ENCODE assay signal across 17 mouse cellular contexts in genomic region chr8:120998966-120999365, GRCm38 (mm10).
A peak's percentile ranks its signal among the peaks of the same experiment; 100 is the strongest.
DNase-seq lines count a peak whose midpoint lies in the region; ATAC-seq and TF ChIP-seq lines count a peak whose summit lies in the region.
"Had no signal": no experiment of that assay in that cellular context is flagged by ENCODE, and none has a peak within 500 bp of the region (broad histone marks: within the 10 kb centered on the region; RNA-seq: fewer than 3 reads in every experiment).

No protein-coding gene starts in this region.

- H3K4me1 ChIP-seq in kidney, postnatal 0 days (replicated peaks; ENCODE audit: insufficient read depth, low read length), result no peaks in the 10 kb centered on the region
- H3K4me1 ChIP-seq in lung, embryonic 16.5 days (replicated peaks; ENCODE audit: control insufficient read depth, insufficient read depth, low read length), result peaks cover 16% of the 10 kb centered on the region
- H3K4me1 ChIP-seq: liver, embryonic 15.5 days had no signal

- H3K9me3 ChIP-seq in kidney, postnatal 0 days (replicated peaks; ENCODE audit: low read length), result no peaks in the 10 kb centered on the region
- H3K9me3 ChIP-seq in lung, embryonic 16.5 days (ENCODE audit: control insufficient read depth, low read length), result no peaks in the 10 kb centered on the region
- H3K9me3 ChIP-seq: liver, embryonic 15.5 days; midbrain, embryonic 10.5 days; neural tube, embryonic 13.5 days; stomach, embryonic 15.5 days had no signal

- no peak overlapping the region for H3K9ac ChIP-seq in kidney, postnatal 0 days (ENCODE audit: low read depth, low read length)
- H3K9ac ChIP-seq in lung, embryonic 16.5 days (ENCODE audit: low read length), result no peak overlapping the region
- H3K9ac ChIP-seq: forebrain, postnatal 0 days; hindbrain, embryonic 14.5 days; liver, embryonic 15.5 days; neural tube, embryonic 13.5 days; stomach, embryonic 15.5 days had no signal

- intact Hi-C loops in heart, postnatal 25 days (cut with DNase I), result no loop called here

- 43% methylated on average over 14 of the region's 14 CpGs for WGBS in kidney, postnatal 0 days
- WGBS in lung, embryonic 16.5 days, result 39% methylated on average over 14 of the region's 14 CpGs

- no peak for ATAC-seq in kidney, postnatal 0 days (replicated peaks; ENCODE audit: low FRiP score, low read depth)
- peak; percentile 41 for ATAC-seq in lung, embryonic 16.5 days (ENCODE audit: low read depth)
- ATAC-seq: forebrain, postnatal 0 days; intestine, postnatal 0 days had no signal

- no peak overlapping the region for H3K4me2 ChIP-seq in kidney, postnatal 0 days (ENCODE audit: low read length)
- H3K4me2 ChIP-seq in lung, embryonic 16.5 days (ENCODE audit: low read depth, low read length), result no peak overlapping the region
- H3K4me2 ChIP-seq: hindbrain, embryonic 14.5 days; liver, embryonic 15.5 days; neural tube, embryonic 13.5 days; stomach, embryonic 15.5 days had no signal

- no peak for TF ChIP-seq CTCF in kidney, postnatal 0 days (IDR thresholded peaks at IDR 0.05; ENCODE audit: low read depth)
- no peak for TF ChIP-seq CTCF in layer of hippocampus, adult 2 months (conservative IDR thresholded peaks at IDR 0.05)

- DNase-seq in heart, adult 8-10 months (ENCODE audit: low spot score), result peak; percentile 37
- no peak for DNase-seq in heart, postnatal 25 days (ENCODE audit: low spot score)
- peak; percentile 24 for DNase-seq in heart, postnatal 4 days
- DNase-seq in kidney, postnatal 0 days (ENCODE audit: low spot score), result peak; percentile 14
- no peak for DNase-seq in thymus, postnatal 14 days
- no peak for DNase-seq in layer of hippocampus, adult 2 months (ENCODE audit: low spot score in 2 of 2)
- no peak for DNase-seq in gastrocnemius, postnatal 10 days
- DNase-seq: cerebellum, postnatal 10 days; forebrain, postnatal 0 days; right cerebral cortex, postnatal 14 days had no signal

- no peak overlapping the region for H3K27ac ChIP-seq in kidney, postnatal 0 days
- H3K27ac ChIP-seq in lung, embryonic 16.5 days (ENCODE audit: low read length), result no peak overlapping the region
- no peak overlapping the region for H3K27ac ChIP-seq in layer of hippocampus, adult 2 months
- H3K27ac ChIP-seq: hindbrain, embryonic 14.5 days; liver, embryonic 15.5 days; midbrain, embryonic 10.5 days; neural tube, embryonic 13.5 days; stomach, embryonic 15.5 days had no signal

- H3K4me3 ChIP-seq in kidney, postnatal 0 days (replicated peaks; ENCODE audit: low read depth, low read length), result no peak overlapping the region
- no peak overlapping the region for H3K4me3 ChIP-seq in lung, embryonic 16.5 days (ENCODE audit: low read length)
- no peak overlapping the region for H3K4me3 ChIP-seq in layer of hippocampus, adult 2 months
- H3K4me3 ChIP-seq: liver, embryonic 15.5 days; midbrain, embryonic 10.5 days; neural tube, embryonic 13.5 days; stomach, embryonic 15.5 days had no signal

- H3K27me3 ChIP-seq in kidney, postnatal 0 days (ENCODE audit: insufficient read depth, low read length), result peaks cover 3% of the 10 kb centered on the region; the same call in 1 of the 2 replicates
- no peaks in the 10 kb centered on the region for H3K27me3 ChIP-seq in lung, embryonic 16.5 days (ENCODE audit: control insufficient read depth, insufficient read depth, low read depth, low read length)
- H3K27me3 ChIP-seq: liver, embryonic 15.5 days; stomach, embryonic 15.5 days had no signal

- H3K36me3 ChIP-seq in kidney, postnatal 0 days (ENCODE audit: insufficient read depth, low read length), result no peaks in the 10 kb centered on the region
- H3K36me3 ChIP-seq in lung, embryonic 16.5 days (ENCODE audit: control insufficient read depth, insufficient read depth, low read length), result no peaks in the 10 kb centered on the region
- H3K36me3 ChIP-seq: liver, embryonic 15.5 days; midbrain, embryonic 10.5 days; neural tube, embryonic 13.5 days; stomach, embryonic 15.5 days had no signal

Comparison
In these comparisons a context has a peak if more than half of its experiments do, and no peak if none do; other contexts are left out.
1. DNase-seq: peak in heart, adult 8-10 months (single experiment), heart, postnatal 4 days (single experiment) and kidney, postnatal 0 days (single experiment); none in heart, postnatal 25 days (single experiment), thymus, postnatal 14 days (single experiment), layer of hippocampus, adult 2 months (0 of 2) and gastrocnemius, postnatal 10 days (single experiment).